Mouse (Mus musculus) testis, adult 2 months (tissue): Measurements from ENCODE around the gene Micu2. TPM values are rescaled to one million over a fixed set of nuclear protein-coding genes. Genes with fewer than 3 reads are reported as not detected.
A peak's percentile ranks its signal among the peaks of the same experiment; 100 is the strongest.

Experiments
- H3K27ac ChIP-seq: fragments of 200-500 bp; 2 replicates; pipeline ENCODE4 v1.5.1; 2012; ENCODE audit warnings: low read depth, low read length; ENCODE audit not compliant: control insufficient read depth, insufficient read depth
- H3K27me3 ChIP-seq: fragments of 200-500 bp; 2 replicates; pipeline ENCODE4 v1.6.1; 2012; ENCODE audit warnings: mild to moderate bottlenecking, low read length, moderate library complexity; ENCODE audit not compliant: control insufficient read depth, insufficient read depth
- H3K36me3 ChIP-seq: fragments of 200-500 bp; 2 replicates; pipeline ENCODE4 v1.6.1; 2012; ENCODE audit warnings: mild to moderate bottlenecking, low read length; ENCODE audit not compliant: control insufficient read depth, insufficient read depth
- H3K4me1 ChIP-seq: fragments of 200-500 bp; 2 replicates; pipeline ENCODE4 v1.6.1; 2012; ENCODE audit warnings: low read length; ENCODE audit not compliant: control insufficient read depth, insufficient read depth
- H3K4me3 ChIP-seq: fragments of 200-500 bp; 2 replicates; pipeline ENCODE4 v1.5.1; 2012; ENCODE audit warnings: low read depth, mild to moderate bottlenecking, low read length, moderate library complexity, mixed read lengths; ENCODE audit not compliant: control insufficient read depth
- CTCF ChIP-seq: fragments of 200-500 bp; IDR thresholded peaks from 2 replicates; pipeline ENCODE4 v1.5.1; 2012; ENCODE audit warnings: low read depth, mild to moderate bottlenecking, inconsistent platforms, low read length, moderate library complexity; ENCODE audit not compliant: control insufficient read depth, insufficient read depth, insufficient replicate concordance
- POLR2A ChIP-seq: fragments of 200-500 bp; IDR thresholded peaks from 2 replicates; pipeline ENCODE4 v1.6.1; 2012; ENCODE audit warnings: low read depth, mild to moderate bottlenecking, inconsistent platforms, low read length, moderate library complexity; ENCODE audit not compliant: control insufficient read depth
- polyA plus RNA-seq: library from polyadenylated mRNA; depleted of rRNA; stranded (reverse); fragments of >200 nt; gene quantifications from 2 replicates; pipeline ENCODE4 v1.2.3, GENCODE M21; 2012

Gene Micu2
- polyA plus RNA-seq, 1 experiment = 6.9 TPM

- Histone ChIP-seq H3K27ac (no peak overlapping the region), H3K36me3 (no peaks in the 10 kb centered on the region), H3K4me1 (no peaks in the 10 kb centered on the region; the same call in 1 of the 2 replicates), H3K4me3 (no peak overlapping the region), H3K27me3 (no peaks in the 10 kb centered on the region)
- TF ChIP-seq CTCF (no peak), POLR2A (no peak)
These were observed 106.1 kb downstream of the Micu2 start for GRCm38 (mm10) chr14:57892961-57893360.

DNA sequence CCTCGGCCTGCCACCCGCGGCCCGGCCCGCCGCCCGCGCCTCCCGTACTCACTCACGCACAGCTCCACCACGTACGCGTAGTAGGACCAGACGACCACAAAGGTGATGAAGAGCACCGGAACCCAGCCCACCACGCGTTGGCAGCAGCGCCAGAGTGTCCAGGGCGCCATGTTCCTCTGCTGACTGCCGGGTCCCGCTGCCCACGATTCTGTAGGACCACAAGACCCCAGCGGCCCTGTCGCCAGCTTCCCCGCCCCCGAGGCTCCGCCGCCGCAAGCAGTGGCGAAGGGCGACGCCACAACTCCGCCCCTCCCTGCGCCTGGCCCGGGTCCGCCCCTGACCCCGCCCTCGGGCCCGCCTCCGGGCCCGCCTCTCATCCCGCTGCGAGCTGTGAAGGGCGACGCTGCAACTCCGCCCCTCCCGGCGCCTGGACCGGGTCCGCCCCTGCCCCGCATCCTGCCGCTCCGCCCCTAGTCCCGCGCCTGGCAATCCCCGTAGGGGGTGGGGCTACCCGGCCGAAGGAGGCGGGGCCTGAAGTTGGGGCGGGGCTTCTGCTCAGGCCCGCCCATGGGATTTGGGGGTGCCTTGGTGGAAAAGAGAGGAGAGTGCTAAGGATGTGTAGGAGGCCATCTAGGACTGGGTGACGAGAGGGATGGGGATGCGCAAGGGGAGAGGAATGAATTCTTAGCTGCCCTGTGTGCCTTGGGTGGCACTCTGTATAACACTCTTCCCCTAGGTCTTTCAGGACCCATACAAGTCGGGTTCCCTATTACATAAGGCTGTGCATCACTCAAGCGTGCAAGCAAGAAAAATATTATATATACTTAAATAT is 108.8 kb downstream of the Micu2 start, which contains the start of gene Zdhhc20:
Gene Zdhhc20, minus strand, starts transcription at position 266 of the 832 bp plus-strand sequence.
- peak within 1 kb of the TSS; percentile 93 for H3K27ac ChIP-seq
- no peaks in the 10 kb centered on the region for H3K4me1 ChIP-seq
- H3K36me3 ChIP-seq = no peaks in the 10 kb centered on the region
- H3K27me3 ChIP-seq = no peaks in the 10 kb centered on the region
- TF ChIP-seq POLR2A (peak; percentile 43; the same call in 1 of the 2 replicates), CTCF (no peak)
- peak within 1 kb of the TSS; percentile 97 for H3K4me3 ChIP-seq

- peak overlapping the region; percentile 97 for H3K4me3 ChIP-seq
- no peaks in the 10 kb centered on the region for H3K36me3 ChIP-seq
- no peaks in the 10 kb centered on the region for H3K4me1 ChIP-seq
- H3K27me3 ChIP-seq = no peaks in the 10 kb centered on the region
- no peak; the same call in 1 of the 2 replicates for TF ChIP-seq POLR2A
- no peak for TF ChIP-seq CTCF
- H3K27ac ChIP-seq = peak overlapping the region; percentile 93
These were observed 109.5 kb downstream of the Micu2 start for GRCm38 (mm10) chr14:57889541-57890010.

DNA sequence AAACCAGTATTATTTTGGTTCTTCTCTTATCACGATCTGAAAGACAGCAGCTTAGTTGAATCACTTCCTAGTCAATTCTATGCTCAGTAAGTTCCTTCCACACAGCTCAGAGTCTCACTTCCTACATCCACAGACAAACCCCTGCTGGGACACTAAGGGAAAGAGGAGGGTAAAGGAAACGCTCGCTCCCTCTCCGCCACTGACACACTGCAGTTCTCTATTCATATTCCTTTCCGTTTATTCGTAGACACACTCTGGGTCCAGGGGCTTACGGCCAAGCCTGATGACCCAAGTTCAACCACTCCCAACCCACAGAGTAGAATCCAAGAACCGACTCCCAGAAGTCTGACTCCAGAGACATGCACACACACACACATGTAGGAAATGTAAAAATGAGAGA is 111.9 kb downstream of the Micu2 start:
- H3K4me3 ChIP-seq = no peak overlapping the region
- H3K27me3 ChIP-seq = no peaks in the 10 kb centered on the region
- no peaks in the 10 kb centered on the region for H3K4me1 ChIP-seq
- no peak for TF ChIP-seq POLR2A
- TF ChIP-seq CTCF = no peak
- no peak overlapping the region for H3K27ac ChIP-seq
- no peaks in the 10 kb centered on the region for H3K36me3 ChIP-seq

GRCm38 (mm10) chr14:57886032-57886431 is 113.0 kb downstream of the Micu2 start:
- Histone ChIP-seq H3K36me3 (no peaks in the 10 kb centered on the region), H3K27ac (no peak overlapping the region), H3K4me1 (no peaks in the 10 kb centered on the region), H3K4me3 (no peak overlapping the region), H3K27me3 (no peaks in the 10 kb centered on the region)
- TF ChIP-seq CTCF (no peak), POLR2A (no peak)

- Histone ChIP-seq H3K4me1 (no peaks in the 10 kb centered on the region), H3K27me3 (no peaks in the 10 kb centered on the region), H3K27ac (no peak overlapping the region), H3K4me3 (no peak overlapping the region), H3K36me3 (no peaks in the 10 kb centered on the region)
- no peak for TF ChIP-seq POLR2A
- no peak for TF ChIP-seq CTCF
These were observed 115.7 kb downstream of the Micu2 start for GRCm38 (mm10) chr14:57883341-57883740.

- H3K4me1 ChIP-seq = no peaks in the 10 kb centered on the region
- H3K4me3 ChIP-seq = no peak overlapping the region
- H3K36me3 ChIP-seq = no peaks in the 10 kb centered on the region
- H3K27me3 ChIP-seq = no peaks in the 10 kb centered on the region
- H3K27ac ChIP-seq = no peak overlapping the region
- no peak for TF ChIP-seq CTCF
- no peak for TF ChIP-seq POLR2A
These were observed 116.3 kb downstream of the Micu2 start for GRCm38 (mm10) chr14:57882720-57883119.
